Mouse (Mus musculus): ENCODE data around the gene Ms4a2. TPM values are rescaled to one million over a fixed set of nuclear protein-coding genes. Genes with fewer than 3 reads are reported as not detected.
A peak's percentile ranks its signal among the peaks of the same experiment; 100 is the strongest.

Gene Ms4a2
- total and polyA plus RNA-seq, 2 experiments from 2014 or later = 0.09 TPM; not detected in 1

DNA sequence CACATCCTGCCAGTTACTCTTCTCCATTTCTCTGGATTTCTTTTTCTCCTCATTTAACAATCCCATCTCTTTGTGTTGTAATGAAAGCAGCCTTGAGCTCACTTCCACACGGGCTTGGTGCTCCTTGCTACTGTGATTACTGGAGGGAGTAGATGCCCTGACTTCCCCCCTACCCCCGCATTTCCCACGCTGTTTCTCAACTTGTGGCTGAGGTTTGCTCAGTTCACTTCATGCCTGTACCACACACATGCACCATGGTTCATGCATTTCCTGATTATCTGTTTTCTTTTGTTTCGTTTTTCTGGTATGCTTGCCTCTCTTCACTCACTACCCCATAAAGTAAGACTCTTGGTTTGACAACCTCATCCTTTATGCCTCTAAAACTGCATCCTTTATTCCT is 34.3 kb downstream of the Ms4a2 start:
- H3K9ac ChIP-seq (replicated peaks; ENCODE audit: low read length, poor library complexity, severe bottlenecking) = no peak overlapping the region
- H3K9me3 ChIP-seq (ENCODE audit: low read length) = no peaks in the 10 kb centered on the region
- ATAC-seq (ENCODE audit: low FRiP score) = no peak
- no peaks in the 10 kb centered on the region for H3K36me3 ChIP-seq (ENCODE audit: insufficient read depth, low read length)
- H3K4me1 ChIP-seq (ENCODE audit: insufficient read depth, low read length) = no peaks in the 10 kb centered on the region
- no peak overlapping the region for H3K4me3 ChIP-seq (ENCODE audit: low read depth, low read length)
- no peak overlapping the region for H3K4me2 ChIP-seq (ENCODE audit: low read depth, low read length, poor library complexity, severe bottlenecking)
- no peaks in the 10 kb centered on the region for H3K27me3 ChIP-seq (ENCODE audit: insufficient read depth, low read length)
- DNase-seq (ENCODE audit: low spot score) = no peak
- 77% methylated on average over 4 of the region's 4 CpGs for WGBS
- TF ChIP-seq CTCF (IDR thresholded peaks at IDR 0.05) = no peak
- no peak overlapping the region for H3K27ac ChIP-seq (ENCODE audit: low read depth, low read length)

DNA sequence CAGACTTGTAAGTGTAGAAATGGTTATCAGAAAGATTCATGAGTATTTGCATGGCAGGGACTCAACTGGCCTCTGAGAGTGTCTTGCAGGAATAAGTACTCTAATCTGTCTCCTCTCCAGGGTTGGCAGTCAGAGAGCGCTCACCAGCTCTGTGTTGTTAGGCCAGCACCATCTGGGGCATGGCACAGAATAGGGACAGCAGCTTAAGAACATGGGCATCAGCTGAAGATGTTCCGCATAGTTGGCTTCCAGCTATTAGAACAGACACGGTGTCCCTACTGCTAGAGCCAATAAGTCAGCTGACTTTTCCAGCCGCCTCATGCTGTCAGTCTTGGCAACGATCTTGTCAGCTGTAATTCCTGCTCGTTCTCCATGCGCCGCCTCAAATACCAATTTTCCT is 48.6 kb downstream of the Ms4a2 start:
- H3K4me2 ChIP-seq (ENCODE audit: low read depth, low read length, poor library complexity, severe bottlenecking) = no peak overlapping the region
- no peaks in the 10 kb centered on the region for H3K9me3 ChIP-seq (ENCODE audit: low read length)
- H3K4me3 ChIP-seq (ENCODE audit: low read depth, low read length) = no peak overlapping the region
- no peaks in the 10 kb centered on the region for H3K27me3 ChIP-seq (ENCODE audit: insufficient read depth, low read length)
- no peak overlapping the region for H3K9ac ChIP-seq (replicated peaks; ENCODE audit: low read length, poor library complexity, severe bottlenecking)
- no peaks in the 10 kb centered on the region for H3K36me3 ChIP-seq (ENCODE audit: insufficient read depth, low read length)
- TF ChIP-seq CTCF (IDR thresholded peaks at IDR 0.05) = no peak
- ATAC-seq (ENCODE audit: low FRiP score) (peak; percentile 3; the same call in 1 of the 2 replicates), DNase-seq (ENCODE audit: low spot score) (peak; percentile 78)
- WGBS = 76% methylated on average over 8 of the region's 8 CpGs
- H3K27ac ChIP-seq (ENCODE audit: low read depth, low read length) = no peak overlapping the region
- no peaks in the 10 kb centered on the region for H3K4me1 ChIP-seq (ENCODE audit: insufficient read depth, low read length)

Other genes with a start within 250 kb of the Ms4a2 start
- gene Ms4a4a, start 248.2 kb downstream of the Ms4a2 start, total RNA-seq (2014; rRNA removed) = 0.22 and 1.3 TPM in 2 replicates
- 1.3 and 1.9 TPM in 2 replicates for gene Ms4a4a, start 248.2 kb downstream of the Ms4a2 start, polyA plus RNA-seq (2015; fragmentation: Nextera tagmentation; extraction: Ambion mirVana)
- gene Ms4a4c, start 218.9 kb downstream of the Ms4a2 start, total RNA-seq (2014; rRNA removed) = 0.47 TPM in 1 of 2 replicates, not detected in the other
- 0.20 TPM in 1 of 2 replicates, not detected in the other for gene Ms4a4c, start 218.9 kb downstream of the Ms4a2 start, polyA plus RNA-seq (2015; fragmentation: Nextera tagmentation; extraction: Ambion mirVana)
- gene Ms4a4b, start 180.2 kb downstream of the Ms4a2 start, total RNA-seq (2014; rRNA removed) = not detected in 2 replicates
- gene Ms4a4b, start 180.2 kb downstream of the Ms4a2 start, polyA plus RNA-seq (2015; fragmentation: Nextera tagmentation; extraction: Ambion mirVana) = not detected in 2 replicates
- 2.0 and 4.0 TPM in 2 replicates for gene Ms4a6c, start 154.4 kb downstream of the Ms4a2 start, total RNA-seq (2014; rRNA removed)
- gene Ms4a6c, start 154.4 kb downstream of the Ms4a2 start, polyA plus RNA-seq (2015; fragmentation: Nextera tagmentation; extraction: Ambion mirVana) = 2.1 and 2.3 TPM in 2 replicates
- not detected in 2 replicates for gene Gm8369, start 137.8 kb downstream of the Ms4a2 start, total RNA-seq (2014; rRNA removed)
- not detected in 2 replicates for gene Gm8369, start 137.8 kb downstream of the Ms4a2 start, polyA plus RNA-seq (2015; fragmentation: Nextera tagmentation; extraction: Ambion mirVana)
- 2.7 and 3.0 TPM in 2 replicates for gene Ms4a6b, start 107.2 kb downstream of the Ms4a2 start, total RNA-seq (2014; rRNA removed)
- 2.0 TPM in 2 replicates for gene Ms4a6b, start 107.2 kb downstream of the Ms4a2 start, polyA plus RNA-seq (2015; fragmentation: Nextera tagmentation; extraction: Ambion mirVana)
- gene Ms4a4d, start 86.9 kb downstream of the Ms4a2 start, total RNA-seq (2014; rRNA removed) = not detected in 2 replicates
- gene Ms4a4d, start 86.9 kb downstream of the Ms4a2 start, polyA plus RNA-seq (2015; fragmentation: Nextera tagmentation; extraction: Ambion mirVana) = not detected in 2 replicates
- gene Ms4a6d, start 18.9 kb downstream of the Ms4a2 start, total RNA-seq (2014; rRNA removed) = 1.3 and 2.0 TPM in 2 replicates
- gene Ms4a6d, start 18.9 kb downstream of the Ms4a2 start, polyA plus RNA-seq (2015; fragmentation: Nextera tagmentation; extraction: Ambion mirVana) = 1.8 and 2.7 TPM in 2 replicates
- gene Ms4a3, start 17.1 kb upstream of the Ms4a2 start, total RNA-seq (2014; rRNA removed) = not detected in 2 replicates
- not detected in 2 replicates for gene Ms4a3, start 17.1 kb upstream of the Ms4a2 start, polyA plus RNA-seq (2015; fragmentation: Nextera tagmentation; extraction: Ambion mirVana)
- gene Oosp2, start 36.8 kb upstream of the Ms4a2 start, total RNA-seq (2014; rRNA removed) = not detected in 2 replicates
- not detected in 2 replicates for gene Oosp2, start 36.8 kb upstream of the Ms4a2 start, polyA plus RNA-seq (2015; fragmentation: Nextera tagmentation; extraction: Ambion mirVana)
- not detected in 2 replicates for gene Oosp1, start 67.4 kb upstream of the Ms4a2 start, total RNA-seq (2014; rRNA removed)
- gene Oosp1, start 67.4 kb upstream of the Ms4a2 start, polyA plus RNA-seq (2015; fragmentation: Nextera tagmentation; extraction: Ambion mirVana) = not detected in 2 replicates
- gene Oosp3, start 73.3 kb upstream of the Ms4a2 start, total RNA-seq (2014; rRNA removed) = not detected in 2 replicates
- not detected in 2 replicates for gene Oosp3, start 73.3 kb upstream of the Ms4a2 start, polyA plus RNA-seq (2015; fragmentation: Nextera tagmentation; extraction: Ambion mirVana)
- gene Gif, start 123.8 kb upstream of the Ms4a2 start, total RNA-seq (2014; rRNA removed) = not detected in 2 replicates
- not detected in 2 replicates for gene Gif, start 123.8 kb upstream of the Ms4a2 start, polyA plus RNA-seq (2015; fragmentation: Nextera tagmentation; extraction: Ambion mirVana)
- gene Mrpl16, start 146.7 kb upstream of the Ms4a2 start, total RNA-seq (2014; rRNA removed) = 15.6 and 22.8 TPM in 2 replicates
- gene Mrpl16, start 146.7 kb upstream of the Ms4a2 start, polyA plus RNA-seq (2015; fragmentation: Nextera tagmentation; extraction: Ambion mirVana) = 52.3 and 53.0 TPM in 2 replicates
- 28.8 and 35.0 TPM in 2 replicates for gene Stx3, start 195.7 kb upstream of the Ms4a2 start, total RNA-seq (2014; rRNA removed)
- gene Stx3, start 195.7 kb upstream of the Ms4a2 start, polyA plus RNA-seq (2015; fragmentation: Nextera tagmentation; extraction: Ambion mirVana) = 36.6 and 37.8 TPM in 2 replicates
- not detected in 2 replicates for gene Olfr1417, start 215.5 kb upstream of the Ms4a2 start, total RNA-seq (2014; rRNA removed)
- 0.16 and 0.18 TPM in 2 replicates for gene Olfr1417, start 215.5 kb upstream of the Ms4a2 start, polyA plus RNA-seq (2015; fragmentation: Nextera tagmentation; extraction: Ambion mirVana)
- gene Olfr1418, start 237.3 kb upstream of the Ms4a2 start, total RNA-seq (2014; rRNA removed) = not detected in 2 replicates
- gene Olfr1418, start 237.3 kb upstream of the Ms4a2 start, polyA plus RNA-seq (2015; fragmentation: Nextera tagmentation; extraction: Ambion mirVana) = not detected in 2 replicates

All from midbrain, postnatal 0 days (tissue).